In genomic region chr2:162929704-162930103, GRCm38 (mm10) we compare ENCODE assay signal across 23 mouse cellular contexts. TPM values are rescaled to one million over a fixed set of nuclear protein-coding genes. Genes with fewer than 3 reads are reported as not detected.
DNase-seq lines count a peak whose midpoint lies in the region; ATAC-seq and TF ChIP-seq lines count a peak whose summit lies in the region.
"Had no signal": no experiment of that assay in that cellular context is flagged by ENCODE, and none has a peak within 500 bp of the region (broad histone marks: within the 10 kb centered on the region; RNA-seq: fewer than 3 reads in every experiment).

No protein-coding gene starts in this region.

- TF ChIP-seq CTCF in E14TG2a.4 (conservative IDR thresholded peaks at IDR 0.05; ENCODE audit: low read length), result no peak

- WGBS in heart, embryonic 13.5 days, result 39% methylated on average over 3 of the region's 3 CpGs
- WGBS in liver, embryonic 11.5 days, result 56% methylated on average over 3 of the region's 3 CpGs
- WGBS in liver, embryonic 12.5 days (ENCODE audit: insufficient replicate concordance), result 60% methylated on average over 3 of the region's 3 CpGs

- H3K4me1 ChIP-seq in heart, embryonic 13.5 days, result peaks cover 18% of the 10 kb centered on the region
- peaks cover 8% of the 10 kb centered on the region for H3K4me1 ChIP-seq in liver, embryonic 11.5 days (replicated peaks; ENCODE audit: control insufficient read depth, insufficient read depth, low read length)
- peaks cover 60% of the 10 kb centered on the region for H3K4me1 ChIP-seq in E14TG2a.4 (replicated peaks; ENCODE audit: low read depth, low read length)
- peaks cover 41% of the 10 kb centered on the region for H3K4me1 ChIP-seq in liver, embryonic 12.5 days

- H3K27ac ChIP-seq in heart, embryonic 13.5 days (replicated peaks), result no peak overlapping the region
- H3K27ac ChIP-seq in liver, embryonic 11.5 days (ENCODE audit: low read depth, low read length), result no peak overlapping the region
- H3K27ac ChIP-seq in liver, embryonic 12.5 days, result no peak overlapping the region

- H3K36me3 ChIP-seq in heart, embryonic 13.5 days, result peaks cover 22% of the 10 kb centered on the region
- H3K36me3 ChIP-seq in liver, embryonic 11.5 days (ENCODE audit: control insufficient read depth, insufficient read depth, low read length), result peaks cover 15% of the 10 kb centered on the region
- H3K36me3 ChIP-seq in E14TG2a.4 (ENCODE audit: insufficient read depth, low read length), result peaks cover 22% of the 10 kb centered on the region
- H3K36me3 ChIP-seq in liver, embryonic 12.5 days, result peaks cover 23% of the 10 kb centered on the region

- no peaks in the 10 kb centered on the region; the same call in 1 of the 2 replicates for H3K27me3 ChIP-seq in heart, embryonic 13.5 days (replicated peaks)
- H3K27me3 ChIP-seq in liver, embryonic 11.5 days (replicated peaks; ENCODE audit: control insufficient read depth, insufficient read depth, low read length), result no peaks in the 10 kb centered on the region
- H3K27me3 ChIP-seq in E14TG2a.4 (ENCODE audit: insufficient read depth, low read length), result no peaks in the 10 kb centered on the region
- no peaks in the 10 kb centered on the region for H3K27me3 ChIP-seq in liver, embryonic 12.5 days (replicated peaks)
- H3K27me3 ChIP-seq: forebrain, embryonic 15.5 days had no signal

- no peak for DNase-seq in heart, postnatal 36 days
- DNase-seq in liver, embryonic 11.5 days (ENCODE audit: low spot score), result no peak
- DNase-seq in liver, result no peak
- DNase-seq in natural killer cell, adult 2 months (ENCODE audit: low spot score in 2 of 2), result no peak
- no peak for DNase-seq in gastrocnemius, postnatal 25 days
- DNase-seq: adrenal gland, adult 2 months; cerebellum, adult 2 months; cerebellum, postnatal 36 days; lung, adult 18-20 months; right cerebral cortex, postnatal 25 days; thymus, postnatal 4 days had no signal

- ATAC-seq in heart, embryonic 13.5 days (ENCODE audit: extremely low read depth, insufficient number of reproducible peaks, low FRiP score, low TSS enrichment), result no peak
- ATAC-seq in liver, embryonic 11.5 days (replicated peaks; ENCODE audit: low FRiP score), result no peak
- no peak for ATAC-seq in liver, embryonic 12.5 days
- ATAC-seq: forebrain, embryonic 15.5 days; hindbrain, embryonic 16.5 days; intestine, postnatal 0 days; midbrain, embryonic 13.5 days had no signal

- H3K4me3 ChIP-seq in heart, embryonic 13.5 days, result no peak overlapping the region
- H3K4me3 ChIP-seq in liver, embryonic 11.5 days (ENCODE audit: low read depth, low read length), result no peak overlapping the region
- H3K4me3 ChIP-seq in E14TG2a.4 (replicated peaks; ENCODE audit: low read length), result 0 out of 2 replicates have a peak overlapping the region, but pooled peaks have one; percentile 61
- no peak overlapping the region for H3K4me3 ChIP-seq in liver, embryonic 12.5 days

- intact Hi-C loops in heart, postnatal 36 days (cut with DNase I), result loop anchor here (2.0 to 5.0 kb wide), 2 partner anchors 87 to 488 kb away; partner anchors contain the start of gene Ift52

- H3K4me2 ChIP-seq in heart, embryonic 13.5 days, result peak overlapping the region; percentile 89
- peak overlapping the region; percentile 90 for H3K4me2 ChIP-seq in liver, embryonic 11.5 days
- H3K4me2 ChIP-seq in liver, embryonic 12.5 days, result peak overlapping the region; percentile 88

- no peaks in the 10 kb centered on the region for H3K9me3 ChIP-seq in heart, embryonic 13.5 days
- no peaks in the 10 kb centered on the region for H3K9me3 ChIP-seq in liver, embryonic 11.5 days (ENCODE audit: control insufficient read depth, low read length)
- H3K9me3 ChIP-seq in E14TG2a.4 (ENCODE audit: low read length), result no peaks in the 10 kb centered on the region
- no peaks in the 10 kb centered on the region for H3K9me3 ChIP-seq in liver, embryonic 12.5 days (replicated peaks)
- H3K9me3 ChIP-seq: forebrain, embryonic 15.5 days; midbrain, embryonic 13.5 days had no signal

- no peak overlapping the region for H3K9ac ChIP-seq in heart, embryonic 13.5 days
- no peak overlapping the region; the same call in 1 of the 2 replicates for H3K9ac ChIP-seq in liver, embryonic 11.5 days (ENCODE audit: low read depth, low read length)
- no peak overlapping the region for H3K9ac ChIP-seq in liver, embryonic 12.5 days

RNA-seq across cellular contexts. Expression of gene Srsf6, which starts 1.6 kb away (rescaled TPM):
- 125 and 132 TPM in 2 replicates for polyA plus RNA-seq in heart, embryonic 13.5 days (2015; fragmentation: Nextera tagmentation; extraction: Ambion mirVana)
- 10 to 100 TPM; 61.0 to 63.7 TPM for total RNA-seq in heart, postnatal 36 days (2021)
- polyA plus RNA-seq in liver, embryonic 11.5 days (2014; fragmentation: Nextera tagmentation; extraction: Ambion mirVana), result 240 and 261 TPM in 2 replicates
- 168 and 174 TPM in 2 replicates for polyA plus RNA-seq in liver, embryonic 12.5 days (2016; fragmentation: Nextera tagmentation; extraction: Ambion mirVana)
- total RNA-seq in gastrocnemius, postnatal 25 days (2021), result 10 to 100 TPM; 40.2 to 45.2 TPM

RNA-seq across cellular contexts. Expression of gene L3mbtl1, which starts 13.6 kb away (rescaled TPM):
- polyA plus RNA-seq in heart, embryonic 13.5 days (2015; fragmentation: Nextera tagmentation; extraction: Ambion mirVana), result 0.05 TPM in 1 of 2 replicates, not detected in the other
- total RNA-seq in heart, postnatal 36 days (2021), result not detected
- polyA plus RNA-seq in liver, embryonic 11.5 days (2014; fragmentation: Nextera tagmentation; extraction: Ambion mirVana), result 0.05 and 0.08 TPM in 2 replicates
- 0.06 and 0.08 TPM in 2 replicates for polyA plus RNA-seq in liver, embryonic 12.5 days (2016; fragmentation: Nextera tagmentation; extraction: Ambion mirVana)
- under 1 TPM in 1 of 2 experiments, not detected in 1; 0.13 TPM for total RNA-seq in gastrocnemius, postnatal 25 days (2021)
- total RNA-seq: heart, postnatal 25 days; megakaryocyte progenitor cell, adult 5-6 weeks had no signal

RNA-seq across cellular contexts. Expression of gene Sgk2, which starts 57.4 kb away (rescaled TPM):
- polyA plus RNA-seq in heart, embryonic 13.5 days (2015; fragmentation: Nextera tagmentation; extraction: Ambion mirVana), result 0.33 TPM in 1 of 2 replicates, not detected in the other
- total RNA-seq in heart, postnatal 36 days (2021), result not detected
- polyA plus RNA-seq in liver, embryonic 11.5 days (2014; fragmentation: Nextera tagmentation; extraction: Ambion mirVana), result 2.8 and 3.3 TPM in 2 replicates
- polyA plus RNA-seq in liver, embryonic 12.5 days (2016; fragmentation: Nextera tagmentation; extraction: Ambion mirVana), result 2.7 and 3.0 TPM in 2 replicates
- total RNA-seq in gastrocnemius, postnatal 25 days (2021), result not detected
- total RNA-seq: gastrocnemius, postnatal 4 days; heart, postnatal 25 days; megakaryocyte progenitor cell, adult 5-6 weeks; neutrophil, adult 5-6 weeks had no signal
- polyA plus RNA-seq: forebrain, embryonic 15.5 days; midbrain, embryonic 13.5 days; stomach, embryonic 14.5 days had no signal
